Mouse (Mus musculus) CD8-positive naive resting alpha-beta T cell, adult 2 months (primary cell): ENCODE measurements around the gene Abat.
"Not testable (repeated sequence)": the region's sequence is repeated elsewhere in the genome, so short reads cannot be mapped to it uniquely, and the experiment has no call there.

Experiments
- DNase-seq, 2 experiments: peaks; one replicate each; pipeline ENCODE4 v3.0.0; 2022; ENCODE audit warnings: low read depth in 2 of 2, low spot score in 2 of 2

Abat gene

DNA sequence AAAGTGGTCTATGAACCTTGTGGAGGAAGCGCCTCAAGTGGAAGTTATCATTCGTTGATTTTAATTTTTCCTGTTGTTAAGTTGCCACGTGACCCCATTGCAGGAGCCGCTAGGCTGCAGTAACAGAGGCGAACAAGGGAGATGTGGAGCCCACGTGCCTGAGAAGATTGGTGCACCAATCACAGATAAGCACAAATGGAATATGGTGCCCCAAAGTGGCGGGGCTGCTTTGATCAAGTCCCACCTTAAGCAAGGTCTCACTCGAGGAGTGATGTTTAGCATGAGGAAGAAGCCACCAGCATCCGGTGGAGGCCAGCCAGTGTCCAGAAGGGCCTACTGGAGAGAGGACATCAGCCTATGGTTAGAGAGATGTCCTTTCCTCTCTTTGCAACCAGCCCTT, 19.2 kb downstream of the Abat start:
- DNase-seq: no peak

DNA sequence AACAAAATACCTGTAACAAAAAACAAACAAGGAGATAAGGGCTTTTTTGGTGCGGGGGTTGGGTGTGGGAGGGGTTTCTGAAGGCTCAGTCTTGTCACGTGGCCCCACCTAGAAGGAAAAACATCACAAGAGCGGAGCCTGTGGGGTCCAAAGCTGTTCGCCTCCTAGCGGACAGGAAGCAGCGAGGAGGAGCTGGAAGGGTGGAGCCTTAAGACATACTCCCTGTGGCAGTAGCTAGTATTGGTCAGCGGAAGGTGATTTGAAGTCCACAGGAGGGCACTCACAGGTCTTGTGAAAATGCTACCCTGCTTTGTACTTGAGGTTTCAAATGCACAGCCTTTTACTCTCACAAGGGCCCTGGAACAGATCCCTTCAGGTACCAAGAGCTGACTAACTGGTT, 19.7 kb downstream of the Abat start:
- DNase-seq: no peak

DNA sequence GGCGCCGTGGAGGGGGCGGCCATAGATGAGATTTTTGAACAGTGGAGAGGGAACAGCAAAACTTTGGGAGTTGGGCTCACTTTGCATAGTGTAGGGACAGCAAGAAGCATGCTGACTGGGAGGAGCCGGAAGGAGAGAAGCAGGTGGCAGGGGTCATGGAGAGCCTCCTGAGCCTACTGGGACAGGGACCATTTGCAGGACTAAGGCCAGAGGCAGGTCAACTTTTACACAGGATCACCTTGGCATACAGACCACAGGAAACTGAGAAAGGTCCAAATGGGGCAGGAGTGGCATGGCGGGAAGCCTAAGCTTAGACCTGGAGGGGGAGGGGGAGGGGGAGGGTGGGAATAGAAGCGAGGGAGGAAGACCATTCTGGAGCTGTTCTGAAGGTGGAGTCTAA, 20.2 kb downstream of the Abat start:
- no peak for DNase-seq

DNA sequence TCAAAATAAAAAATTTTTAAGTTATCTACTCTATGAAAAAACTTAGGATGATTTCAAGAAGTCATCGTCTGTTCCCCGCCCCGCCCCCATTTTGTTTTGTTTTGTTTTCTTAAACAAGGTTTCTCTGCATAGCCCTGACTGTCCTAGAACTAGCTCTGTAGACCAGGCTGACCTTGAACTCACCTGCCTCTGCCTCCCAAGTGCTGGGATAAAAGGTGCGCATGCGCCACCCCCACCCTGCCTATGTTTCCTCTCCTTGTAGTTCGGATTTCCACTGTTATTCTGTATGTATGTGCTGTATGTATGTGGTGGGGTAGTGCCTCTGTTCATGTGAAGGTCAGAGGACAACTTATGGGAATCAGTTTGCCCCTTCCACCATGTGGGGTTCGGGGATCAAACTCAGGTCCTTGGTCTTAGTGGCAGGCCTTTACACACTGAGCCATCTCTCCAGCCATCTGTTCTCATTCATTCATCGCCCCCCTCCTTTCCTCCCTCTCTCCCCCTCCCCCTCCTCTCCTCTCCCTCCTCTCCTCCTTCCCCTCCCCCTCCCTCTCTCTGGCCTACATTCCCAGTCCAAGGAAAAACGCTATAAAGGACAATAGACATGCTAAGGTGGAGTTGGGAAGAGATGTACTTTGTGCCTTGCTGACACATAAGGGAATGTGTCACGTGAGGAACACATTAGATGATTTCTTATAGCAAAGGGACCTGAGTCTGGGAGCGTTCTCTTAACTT, 21.4 kb downstream of the Abat start:
- no peak for DNase-seq

DNA sequence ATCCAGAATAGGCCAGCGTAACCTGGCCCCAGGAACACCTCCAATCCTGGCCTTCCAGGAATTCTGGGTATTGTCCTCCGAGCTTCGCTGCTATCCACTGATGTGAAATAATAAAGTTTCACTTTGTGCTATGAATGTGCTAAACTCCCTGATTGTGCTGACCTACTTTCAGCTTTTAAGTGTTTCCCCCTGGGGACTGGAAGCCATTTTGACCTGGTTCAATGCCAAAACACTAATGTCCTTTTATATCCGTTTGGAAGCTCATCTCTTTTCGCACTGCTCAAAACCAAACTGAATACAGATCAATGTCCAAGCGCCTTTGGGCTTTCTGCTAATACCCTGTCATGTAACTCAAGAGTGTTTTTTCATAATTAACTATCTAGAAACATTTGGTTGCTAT, 22.2 kb downstream of the Abat start:
- no peak for DNase-seq

DNA sequence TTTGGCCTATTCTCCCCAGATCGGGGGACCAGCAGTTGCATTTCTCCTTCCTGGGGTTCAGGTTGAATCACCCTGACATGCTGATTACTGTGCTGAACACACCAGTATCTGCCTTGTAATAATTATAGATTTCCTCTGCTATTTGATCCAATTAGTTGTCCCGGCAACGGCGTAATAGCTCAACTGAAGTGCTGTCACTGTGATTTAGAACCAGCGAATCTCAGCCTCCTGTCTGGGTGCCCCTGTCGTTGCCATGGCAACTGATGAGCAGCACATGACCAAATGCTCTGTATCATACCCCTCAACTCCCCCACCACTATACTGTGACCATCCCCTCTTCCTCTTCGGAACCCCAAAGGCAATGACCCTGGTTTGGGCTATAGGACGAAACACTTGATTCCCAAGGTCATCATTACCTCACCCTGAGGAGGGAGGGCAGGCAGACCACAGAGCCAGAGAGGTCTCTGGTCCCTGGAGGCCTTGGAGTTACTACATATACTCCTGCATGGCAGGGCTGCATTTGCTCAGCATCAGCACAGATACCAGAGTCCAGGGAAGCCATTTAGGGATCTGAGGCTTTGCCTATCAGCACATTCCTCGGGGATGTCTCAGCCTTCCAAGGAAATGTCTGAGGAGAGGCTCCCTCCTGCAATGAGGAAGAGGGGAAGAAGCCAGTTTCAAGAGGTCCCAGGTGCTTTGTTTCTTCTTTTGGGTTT, 26.1 kb downstream of the Abat start:
- DNase-seq: no peak

DNA sequence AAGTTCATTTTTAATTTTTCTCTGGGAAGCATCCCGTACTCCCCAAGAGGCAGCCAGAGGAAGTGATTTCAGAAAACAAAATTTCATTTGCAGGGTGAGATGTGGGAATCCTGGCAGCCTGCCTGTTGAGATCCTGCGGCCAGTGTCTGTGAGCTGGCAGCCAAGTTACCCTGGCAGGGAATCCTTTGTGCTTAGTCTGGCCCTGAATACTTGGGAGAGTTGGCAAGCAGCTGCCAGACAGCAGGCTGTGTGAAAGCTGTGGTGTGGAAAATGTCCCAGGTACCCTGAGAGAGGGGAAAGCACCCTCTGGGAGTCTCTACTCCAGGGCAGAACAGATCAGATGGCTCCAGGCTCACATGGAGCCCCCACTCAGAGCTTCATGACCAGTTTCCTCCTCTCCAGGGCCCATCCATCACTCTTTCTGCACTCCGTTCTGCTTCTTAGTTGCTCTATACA, 27.7 kb downstream of the Abat start:
- no peak for DNase-seq

DNA sequence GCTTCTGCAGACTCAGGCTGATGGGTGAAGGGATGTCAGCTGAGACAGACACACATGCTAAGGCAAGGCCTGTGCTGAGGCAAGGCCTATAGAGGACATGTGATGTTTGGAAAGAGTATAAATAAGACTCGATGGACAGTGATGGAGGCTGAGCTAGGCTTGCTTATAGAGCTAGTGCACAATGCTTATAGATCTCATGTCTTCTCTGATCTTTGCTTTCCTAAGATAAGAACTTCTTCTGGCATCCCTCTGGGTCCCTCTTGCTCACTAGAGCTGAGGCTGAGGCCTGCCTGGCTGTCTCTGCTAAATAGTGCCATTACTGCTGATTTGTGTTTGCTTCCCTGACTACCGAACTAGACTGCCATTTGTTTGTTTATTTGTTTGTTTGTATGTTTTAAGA, 34.6 kb downstream of the Abat start:
- no peak for DNase-seq

DNA sequence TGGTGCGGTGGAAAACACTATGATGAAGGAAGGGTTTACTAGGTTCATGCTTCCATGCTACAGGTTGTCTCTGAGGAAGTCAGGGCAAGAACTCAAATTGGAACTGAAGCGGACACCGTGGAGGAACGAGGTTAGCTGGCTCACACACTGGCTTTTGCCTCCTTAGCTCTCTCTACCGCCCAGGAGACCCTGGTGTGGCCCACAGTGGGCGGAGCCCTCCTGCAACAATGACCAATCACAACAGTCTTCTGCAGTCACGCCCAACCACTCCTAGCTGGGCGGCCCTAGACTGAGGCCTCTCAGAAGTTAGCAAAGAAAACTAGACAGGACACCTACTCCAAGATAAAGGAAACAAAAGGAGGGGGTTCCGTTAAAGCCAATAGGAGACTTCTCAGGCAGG, 36.3 kb downstream of the Abat start:
- no peak for DNase-seq

DNA sequence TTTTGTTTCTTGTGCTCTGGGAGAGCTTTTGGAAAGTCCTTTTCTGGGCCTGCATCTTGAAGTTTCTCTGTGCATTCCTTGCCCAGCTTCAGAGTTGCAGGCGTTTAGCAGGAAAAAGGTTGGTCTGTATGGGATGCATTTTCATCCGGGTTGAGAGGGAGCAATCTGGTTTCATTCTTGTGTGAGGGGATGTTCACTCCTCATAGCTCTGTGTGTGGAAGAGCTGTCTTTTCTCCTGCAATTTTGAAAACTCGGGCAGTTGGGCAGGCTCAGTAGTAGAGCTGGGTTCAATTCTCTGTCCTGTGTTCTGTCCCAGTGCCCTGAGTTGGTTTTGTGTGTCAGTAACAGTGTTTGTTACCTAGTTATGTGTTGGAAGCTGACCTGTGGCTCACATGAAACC, 41.1 kb downstream of the Abat start:
- DNase-seq: no peak

DNA sequence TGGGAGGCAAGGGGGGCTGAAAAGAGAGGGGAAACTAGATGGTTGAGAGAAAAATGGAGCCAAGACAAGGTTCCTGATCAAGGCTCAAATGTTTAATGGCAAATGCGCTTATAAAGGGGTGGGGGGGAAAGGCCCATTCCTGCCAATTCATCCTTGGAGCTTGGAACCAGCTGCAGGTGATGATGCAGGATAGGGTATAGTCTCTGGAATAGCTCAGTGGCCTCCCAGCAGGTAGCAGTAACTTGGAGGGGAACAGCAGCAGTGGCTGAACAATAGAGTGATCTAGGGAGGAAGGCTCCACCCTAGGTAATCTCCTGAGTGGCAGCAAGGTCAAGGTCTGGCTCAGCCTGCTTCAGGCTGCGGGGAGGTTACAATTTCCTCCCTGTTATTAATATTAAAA, 41.5 kb downstream of the Abat start:
- not testable (repeated sequence) for DNase-seq

DNA sequence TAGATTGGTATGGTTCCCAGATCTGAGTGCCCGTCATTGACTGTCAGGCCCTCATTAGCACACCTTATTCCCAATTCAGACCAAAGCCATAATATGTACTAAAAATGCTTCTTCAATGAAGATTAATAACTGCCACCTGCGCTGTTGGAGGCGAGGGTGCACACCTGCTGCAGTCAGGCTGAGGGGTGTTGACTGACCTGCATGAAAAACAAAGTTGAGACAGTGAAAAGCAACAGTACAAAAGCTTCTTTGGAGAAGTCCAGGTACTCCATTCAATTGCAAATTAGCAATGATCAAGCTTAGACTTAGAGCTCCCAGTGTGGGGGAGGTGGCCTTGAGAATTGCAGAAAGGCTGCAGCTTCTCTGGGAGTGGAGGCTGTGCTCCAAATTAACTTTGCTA, 42.1 kb downstream of the Abat start:
- not testable (repeated sequence) for DNase-seq

DNA sequence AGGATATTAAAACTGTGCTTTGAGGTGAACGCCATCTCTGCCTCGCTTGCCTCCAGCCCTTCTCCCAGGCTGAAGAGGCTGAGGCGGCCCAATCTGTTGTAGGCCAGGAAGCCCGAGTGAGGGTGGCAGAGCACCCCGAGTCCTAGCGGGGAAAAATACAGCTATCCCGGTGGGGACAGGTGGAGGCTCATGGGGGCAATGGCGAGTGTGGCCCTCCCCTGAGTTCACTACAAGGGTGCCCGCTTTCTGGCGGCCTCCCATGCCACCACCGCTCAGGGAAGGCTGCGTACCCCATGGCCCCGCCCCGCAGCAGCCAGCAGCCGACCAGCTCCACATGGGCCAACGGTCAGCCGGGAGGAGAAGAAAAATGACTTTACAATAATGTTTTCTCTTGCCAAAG, 46.9 kb downstream of the Abat start:
- no peak for DNase-seq

DNA sequence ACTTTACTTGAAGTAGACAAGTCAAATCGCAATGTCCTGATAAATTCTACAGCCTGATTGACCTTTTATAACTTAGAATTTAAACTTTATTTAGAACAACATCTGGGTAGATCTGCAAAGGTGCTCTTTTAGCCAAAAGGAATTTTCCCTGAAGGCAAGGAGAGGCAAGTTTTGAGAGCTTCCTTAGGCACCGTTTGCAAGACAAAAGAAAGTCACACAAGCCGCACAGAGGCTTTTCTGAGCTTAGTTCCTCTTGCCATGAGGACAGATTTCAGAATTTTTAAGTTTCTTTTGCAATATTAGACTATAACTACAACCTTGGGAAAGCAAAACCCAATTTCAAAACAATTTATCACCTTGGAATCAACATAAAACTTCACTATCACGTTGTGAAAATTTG, 47.9 kb downstream of the Abat start:
- not testable (repeated sequence) for DNase-seq

DNA sequence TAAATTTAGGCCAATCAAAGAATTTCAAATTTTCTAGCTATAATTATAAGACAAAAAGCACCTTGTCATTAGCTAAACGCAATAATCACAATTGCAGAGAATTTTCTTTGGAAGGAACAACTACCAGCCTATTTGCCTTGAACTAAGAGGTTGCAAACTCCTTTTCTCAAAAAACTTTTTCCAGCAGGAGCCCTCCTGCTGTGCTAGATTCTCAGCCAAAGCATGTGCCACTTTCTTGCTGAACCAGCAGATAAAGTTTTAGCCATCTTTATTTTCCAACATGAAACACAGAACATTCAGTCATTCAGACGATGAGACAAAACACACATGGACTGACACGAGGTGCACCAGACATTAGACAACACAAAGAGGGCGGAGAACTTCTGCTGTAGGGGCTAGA, 48.6 kb downstream of the Abat start:
- DNase-seq: not testable (repeated sequence)

DNA sequence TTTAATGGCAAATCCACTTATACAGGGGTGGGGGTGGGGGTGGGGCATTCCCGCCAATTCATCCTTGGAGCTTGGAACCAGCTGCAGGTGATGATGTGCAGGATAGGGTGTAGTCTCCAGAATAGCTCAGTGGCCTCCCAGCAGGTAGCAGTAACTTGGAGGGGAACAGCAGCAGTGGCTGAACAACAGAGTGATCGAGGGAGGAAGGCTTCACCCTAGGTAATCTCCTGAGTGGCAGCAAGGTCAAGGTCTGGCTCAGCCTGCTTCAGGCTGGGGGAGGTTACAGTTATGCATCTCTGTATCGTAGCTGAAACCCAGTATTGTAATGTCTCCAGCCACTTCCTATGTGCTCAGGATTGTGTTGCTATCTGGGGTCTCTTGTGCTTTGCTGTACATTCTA, 49.6 kb downstream of the Abat start:
- not testable (repeated sequence) for DNase-seq

DNA sequence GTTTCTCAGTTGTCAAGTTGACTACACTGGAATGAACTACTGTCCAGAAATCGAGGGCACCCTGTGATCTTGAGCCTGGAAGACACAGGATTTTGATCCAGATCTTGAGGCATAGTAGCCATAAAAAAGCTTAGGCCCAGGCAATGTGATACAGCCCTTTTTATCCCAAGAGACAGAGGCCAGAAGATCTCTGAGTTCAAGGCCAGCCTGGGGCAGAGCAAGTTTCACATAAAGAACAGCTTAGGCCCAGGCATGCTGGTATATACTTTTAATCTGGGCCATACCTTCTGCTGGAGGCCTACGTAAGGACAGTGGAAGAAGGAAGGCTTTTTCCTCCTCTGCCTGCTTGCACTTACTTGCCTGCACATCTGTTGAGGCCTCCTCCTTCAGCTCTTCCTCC, 51.6 kb downstream of the Abat start:
- DNase-seq: no peak

DNA sequence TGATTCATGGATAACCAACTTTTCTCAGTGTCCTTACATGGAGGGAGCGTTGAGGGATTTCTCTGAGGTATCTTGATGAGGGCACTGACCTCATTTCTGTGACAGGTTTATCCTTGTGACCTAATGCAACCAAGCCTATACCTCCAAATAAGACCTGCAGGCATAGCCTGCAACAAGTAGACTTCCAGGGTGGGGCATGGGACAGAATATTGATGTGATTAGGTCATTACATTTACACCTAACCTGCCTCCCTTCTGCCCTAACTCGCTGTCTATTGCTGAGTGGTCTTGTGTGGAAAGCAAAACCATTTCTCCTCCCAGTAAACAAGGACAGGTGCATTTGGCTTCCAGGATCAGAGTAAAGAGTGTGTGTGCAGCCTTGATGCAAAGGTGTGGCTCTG, 52.3 kb downstream of the Abat start:
- no peak for DNase-seq

DNA sequence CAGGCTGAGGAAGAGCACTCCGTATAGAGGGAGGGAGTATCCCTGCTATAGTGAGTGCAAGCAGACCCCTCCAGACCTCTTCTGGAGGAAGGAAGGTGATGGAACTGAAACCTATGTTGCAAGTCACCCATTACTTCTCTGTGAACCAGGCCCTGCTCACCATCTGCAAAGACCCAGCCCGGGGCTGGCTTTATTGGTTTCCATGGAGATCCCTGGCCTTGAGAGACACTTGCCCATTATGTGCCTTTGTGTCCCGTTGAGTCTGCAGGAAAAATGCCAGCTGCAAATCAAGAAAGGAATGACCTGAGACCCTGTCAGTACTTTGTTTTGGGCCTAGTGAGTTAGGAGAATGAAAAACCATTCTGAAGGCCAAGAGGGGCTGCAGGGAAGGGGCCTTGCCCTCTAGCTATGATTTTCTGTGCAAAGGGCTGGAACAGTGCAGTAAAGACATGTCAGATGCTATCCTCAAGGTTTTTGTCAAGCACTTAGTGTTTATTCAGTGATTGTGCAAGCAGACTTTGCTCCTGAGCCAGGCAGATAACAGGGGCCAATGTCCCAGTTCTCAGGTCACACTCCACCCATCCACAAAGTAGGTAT, 53.0 kb downstream of the Abat start:
- DNase-seq: no peak

DNA sequence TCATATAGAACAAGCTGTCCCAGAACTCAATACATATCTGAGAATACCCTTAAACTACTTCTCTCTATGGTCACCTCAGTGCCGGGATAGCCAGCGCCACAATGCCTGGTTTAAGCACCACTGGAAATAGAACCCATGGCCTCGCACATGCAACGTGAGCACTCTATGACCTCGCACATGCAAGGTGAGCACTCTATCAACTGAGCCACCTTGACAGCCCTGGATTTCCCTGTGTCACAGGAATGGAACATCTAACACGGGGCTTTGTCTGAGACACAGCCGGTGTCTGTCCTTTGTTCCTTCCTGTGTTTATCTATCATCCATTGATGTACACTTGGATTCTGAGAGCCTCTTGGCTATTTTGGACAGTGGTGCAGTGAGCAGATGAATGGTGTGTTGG, 55.7 kb downstream of the Abat start:
- no peak for DNase-seq

DNA sequence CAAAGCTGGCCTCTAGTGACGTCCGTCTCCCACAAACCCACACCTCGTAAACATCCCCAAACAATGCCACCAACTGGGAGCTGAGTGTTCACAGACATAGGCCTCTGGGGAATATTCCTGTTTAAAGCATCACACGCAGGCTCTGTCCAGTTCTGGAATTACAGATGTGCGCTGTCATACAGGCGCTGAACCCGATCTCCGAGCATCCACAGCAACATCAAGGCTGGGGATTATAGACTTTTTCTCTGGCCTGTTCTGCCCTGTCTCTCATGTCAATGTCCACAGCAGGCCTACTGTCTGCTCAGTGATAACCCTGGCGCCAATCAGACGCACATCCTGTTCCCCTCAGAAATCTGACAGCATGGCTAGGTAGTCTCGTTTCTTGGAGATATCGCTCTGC, 57.1 kb downstream of the Abat start:
- no peak for DNase-seq

DNA sequence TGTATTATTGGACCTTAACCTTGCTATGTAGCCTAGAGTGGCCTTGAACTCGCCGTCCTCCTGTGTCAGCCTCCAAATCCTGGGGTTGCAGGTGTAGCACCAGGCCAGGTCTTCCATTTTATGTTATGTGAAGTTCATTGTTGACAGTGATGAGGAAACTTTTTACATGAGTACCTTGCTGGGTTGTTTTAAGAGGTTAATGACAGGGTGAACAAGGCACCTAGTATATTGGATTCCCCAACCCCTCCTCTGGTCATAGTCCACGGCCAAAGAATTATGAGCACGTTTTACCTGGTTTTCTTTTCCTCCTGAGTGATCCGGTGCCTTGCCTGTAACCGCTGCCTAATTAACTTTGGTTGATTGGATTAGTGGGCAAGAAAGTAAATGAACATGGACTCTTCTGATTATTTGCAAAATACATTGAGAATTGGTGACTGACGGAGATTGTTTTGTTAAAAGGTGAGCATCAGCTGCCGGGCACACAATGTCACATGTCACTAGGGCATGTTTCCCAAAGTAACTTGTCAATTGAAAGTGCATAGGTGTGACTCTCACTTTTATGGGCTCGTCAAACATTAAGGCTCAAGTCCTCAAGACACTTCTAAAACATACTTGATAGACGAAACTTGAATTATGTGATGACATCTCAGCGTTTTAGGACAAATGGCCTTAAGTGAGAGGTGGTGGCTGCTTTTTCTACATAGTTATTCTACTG, 57.8 kb downstream of the Abat start:
- no peak for DNase-seq
